Mouse (Mus musculus) Patski (cell line): ENCODE data around the gene Fam78b. TPM values are rescaled to one million over a fixed set of nuclear protein-coding genes. Genes with fewer than 3 reads are reported as not detected.

ENCODE experiments used
- ATAC-seq: fragments of 100-300 bp; one replicate; pipeline ENCODE4 v1.8.0; 2021
- CTCF ChIA-PET: fragments of 350-600 bp; sonication (Branson Sonifier 250); formaldehyde crosslinking; loops from one replicate; lab custom pipeline; 2022; ENCODE audit warnings: inconsistent platforms; lab: Charles Lee
- POLR2A ChIA-PET: fragments of 350-600 bp; sonication (Branson Sonifier 250); formaldehyde crosslinking; loops from one replicate; lab custom pipeline; 2022; ENCODE audit warnings: antibody characterized with exemption, inconsistent platforms; lab: Charles Lee
- DNase-seq: peaks from one replicate; pipeline ENCODE4 v3.0.0-alpha.2; 2011; ENCODE audit warnings: low read depth, low spot score
- H3K27me3 ChIP-seq: fragments of 371-371 bp; one replicate; pipeline ENCODE4 v1.5.1; 2021
- CTCF ChIP-seq: fragments of 100-300 bp; IDR thresholded peaks from one replicate; pipeline ENCODE4 v1.5.1; 2021
- in situ Hi-C: fragments of 300-500 bp; cut with MboI; formaldehyde crosslinking; loops from 3 replicates; pipeline ENCODE4 v1.11.1; 2018; ENCODE audit warnings: low pct_unique_long_range_greater_than_20kb, mixed read lengths
- polyA plus RNA-seq: library from polyadenylated mRNA; unstranded; gene quantifications from one replicate; pipeline ENCODE4 v1.2.3, GENCODE M21; 2021

Gene Fam78b
- polyA plus RNA-seq, 1 experiment from 2014 or later, result not detected

DNA sequence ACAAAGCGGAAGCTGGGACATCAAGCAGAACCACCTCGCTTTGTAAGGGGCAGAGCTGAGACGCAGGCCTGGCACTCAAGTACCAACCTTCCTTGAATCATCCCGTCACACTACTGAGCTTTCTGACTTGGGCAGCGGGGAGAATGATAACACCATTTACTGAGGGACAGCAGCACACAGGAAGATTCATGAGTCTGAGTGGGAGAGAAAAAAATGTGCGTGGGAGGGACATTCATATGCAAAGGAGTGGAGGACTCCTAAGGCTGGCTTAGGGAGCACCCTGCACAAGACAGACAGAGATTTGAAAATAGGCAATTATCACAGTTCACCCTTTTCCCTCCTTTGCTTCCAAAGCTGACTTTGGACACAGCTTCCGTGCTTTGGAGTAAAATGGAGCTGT is 117.8 kb downstream of the Fam78b start:
- no peak for TF ChIP-seq CTCF
- H3K27me3 ChIP-seq, result no peaks in the 10 kb centered on the region
- CTCF ChIA-PET, result interaction anchor here (1.7 kb wide), 1 partner anchor 17 kb away, joined by 4 read pairs; no protein-coding TSS in a partner anchor
- DNase-seq, result no peak
- POLR2A ChIA-PET, result no interaction called here
- in situ Hi-C loops, result no loop called here
- no peak for ATAC-seq

DNA sequence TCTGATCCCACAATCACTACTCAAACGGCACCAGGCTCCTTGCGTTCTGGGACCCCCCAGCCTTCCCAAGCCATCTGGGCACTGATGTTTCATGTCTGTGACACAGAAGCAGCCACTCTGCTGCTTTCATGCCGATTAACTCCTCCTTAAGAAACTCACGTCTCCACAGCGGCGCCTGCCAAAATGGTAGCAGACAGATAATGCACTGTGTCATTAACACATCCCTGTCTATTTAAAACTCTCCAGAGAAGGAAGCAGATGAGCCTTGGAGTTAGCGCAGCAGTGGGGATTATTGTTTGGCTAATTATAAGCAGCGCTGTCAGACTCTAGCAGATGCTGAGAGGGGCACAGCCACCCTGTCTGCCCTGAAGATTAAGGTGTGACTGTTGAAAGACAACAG is 118.2 kb downstream of the Fam78b start:
- POLR2A ChIA-PET, result no interaction called here
- CTCF ChIA-PET, result interaction anchor here (1.7 kb wide), 1 partner anchor 16 kb away, joined by 4 read pairs; no protein-coding TSS in a partner anchor
- ATAC-seq (no peak), DNase-seq (no peak)
- H3K27me3 ChIP-seq, result no peaks in the 10 kb centered on the region
- in situ Hi-C loops, result no loop called here
- TF ChIP-seq CTCF, result no peak

- CTCF ChIA-PET, result no interaction called here
- ATAC-seq, result no peak
- POLR2A ChIA-PET, result no interaction called here
- DNase-seq, result no peak
- in situ Hi-C loops, result no loop called here
- no peak for TF ChIP-seq CTCF
- no peaks in the 10 kb centered on the region for H3K27me3 ChIP-seq
Observed at GRCm38 (mm10) chr1:167122436-167122835, 121.2 kb downstream of the Fam78b start.

DNA sequence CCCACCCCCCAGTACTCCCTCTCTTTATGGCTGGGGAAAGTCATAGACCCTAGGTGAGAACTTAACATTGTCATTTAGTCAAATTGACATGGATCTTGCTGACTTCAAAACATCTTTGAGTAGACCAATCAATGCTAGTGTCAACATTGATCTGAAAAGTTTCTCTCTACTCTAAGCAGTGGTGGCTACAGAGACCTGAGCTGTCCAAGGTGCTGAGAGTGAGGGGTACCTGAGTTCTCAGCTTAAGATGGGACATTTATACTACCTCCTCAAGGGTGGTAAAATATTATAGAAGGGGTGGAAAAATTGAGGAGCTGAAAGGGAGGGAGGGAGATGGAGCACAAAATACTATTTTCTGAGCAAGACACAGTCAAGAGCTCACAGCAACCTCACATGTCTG is 122.3 kb downstream of the Fam78b start:
- POLR2A ChIA-PET, result no interaction called here
- CTCF ChIA-PET, result interaction anchor here (1.1 kb wide), 1 partner anchor 9 kb away, joined by 3 read pairs; no protein-coding TSS in a partner anchor
- ATAC-seq, result no peak
- in situ Hi-C loops, result no loop called here
- no peak for TF ChIP-seq CTCF
- no peaks in the 10 kb centered on the region for H3K27me3 ChIP-seq
- no peak for DNase-seq

- no peak for TF ChIP-seq CTCF
- DNase-seq (no peak), ATAC-seq (no peak)
- no peaks in the 10 kb centered on the region for H3K27me3 ChIP-seq
- in situ Hi-C loops, result no loop called here
- POLR2A ChIA-PET, result no interaction called here
- CTCF ChIA-PET, result no interaction called here
Observed at GRCm38 (mm10) chr1:167125870-167126269, 124.7 kb downstream of the Fam78b start.

- TF ChIP-seq CTCF, result no peak
- ATAC-seq, result no peak
- in situ Hi-C loops, result no loop called here
- POLR2A ChIA-PET, result no interaction called here
- no peak for DNase-seq
- no peaks in the 10 kb centered on the region for H3K27me3 ChIP-seq
- CTCF ChIA-PET, result no interaction called here
Observed at GRCm38 (mm10) chr1:167126292-167126691, 125.1 kb downstream of the Fam78b start.

DNA sequence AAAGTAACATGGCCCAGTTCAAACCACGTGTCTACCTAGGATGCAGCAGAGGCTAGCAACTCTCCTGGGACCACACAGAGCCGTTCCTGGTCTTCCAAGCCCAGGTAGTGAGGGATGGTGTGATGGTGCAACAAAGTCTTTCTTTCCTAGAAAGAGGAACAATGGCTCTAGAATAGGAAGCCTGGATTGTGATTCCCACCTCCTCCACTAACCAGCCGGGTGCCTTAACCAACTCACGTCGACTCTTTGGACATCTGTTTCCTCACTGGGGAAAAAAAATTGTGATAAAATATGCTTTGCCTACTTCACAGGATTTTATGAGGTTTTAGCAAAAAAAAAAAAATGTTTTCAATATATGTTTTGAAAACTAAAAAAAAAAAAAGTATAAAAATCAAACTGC is 134.5 kb downstream of the Fam78b start:
- H3K27me3 ChIP-seq, result peaks cover 3% of the 10 kb centered on the region
- POLR2A ChIA-PET, result no interaction called here

More for the DNA sequence above, 134.5 kb downstream of the Fam78b start:
- no peak for DNase-seq
- no peak for TF ChIP-seq CTCF
- no peak for ATAC-seq
- CTCF ChIA-PET, result interaction anchor here (1.8 kb wide), 1 partner anchor 17 kb away, joined by 4 read pairs; no protein-coding TSS in a partner anchor
- in situ Hi-C loops, result no loop called here
